Mouse (Mus musculus): ENCODE measurements at regions not wholly inside any gene's neighbourhood (a gene's known extent, or its start where the extent isn't known, plus 50 kb on each side); places are given as distances from the start of the nearest gene placed in this dataset.
A peak's percentile ranks its signal among the peaks of the same experiment; 100 is the strongest.
"Not testable (repeated sequence)": the region's sequence is repeated elsewhere in the genome, so short reads cannot be mapped to it uniquely, and the experiment has no call there.

- no peak for DNase-seq
Measured at GRCm38 (mm10) chr6:60657117-60657911, 172.3 kb downstream of the Snca start.

GRCm38 (mm10) chr6:60646983-60647617 lies 182.6 kb downstream of the Snca start:
- DNase-seq, result not testable (repeated sequence)

- no peak for DNase-seq
Measured at GRCm38 (mm10) chr6:60642251-60642650, 187.4 kb downstream of the Snca start.

GRCm38 (mm10) chr6:60616313-60616712 lies 213.3 kb downstream of the Snca start:
- no peak for DNase-seq

- no peak for DNase-seq
Measured at GRCm38 (mm10) chr6:60600201-60600600, 229.5 kb downstream of the Snca start.

- no peak for DNase-seq
Measured at GRCm38 (mm10) chr6:60564261-60564660, 265.4 kb downstream of the Snca start.

GRCm38 (mm10) chr6:60555590-60556235 lies 273.9 kb downstream of the Snca start:
- peak; percentile 4 for DNase-seq

Data from lung, postnatal 14 days (tissue).